Mouse (Mus musculus): ENCODE measurements at regions not wholly inside any gene's neighbourhood (a gene's known extent, or its start where the extent isn't known, plus 50 kb on each side); places are given as distances from the start of the nearest gene placed in this dataset.

DNA sequence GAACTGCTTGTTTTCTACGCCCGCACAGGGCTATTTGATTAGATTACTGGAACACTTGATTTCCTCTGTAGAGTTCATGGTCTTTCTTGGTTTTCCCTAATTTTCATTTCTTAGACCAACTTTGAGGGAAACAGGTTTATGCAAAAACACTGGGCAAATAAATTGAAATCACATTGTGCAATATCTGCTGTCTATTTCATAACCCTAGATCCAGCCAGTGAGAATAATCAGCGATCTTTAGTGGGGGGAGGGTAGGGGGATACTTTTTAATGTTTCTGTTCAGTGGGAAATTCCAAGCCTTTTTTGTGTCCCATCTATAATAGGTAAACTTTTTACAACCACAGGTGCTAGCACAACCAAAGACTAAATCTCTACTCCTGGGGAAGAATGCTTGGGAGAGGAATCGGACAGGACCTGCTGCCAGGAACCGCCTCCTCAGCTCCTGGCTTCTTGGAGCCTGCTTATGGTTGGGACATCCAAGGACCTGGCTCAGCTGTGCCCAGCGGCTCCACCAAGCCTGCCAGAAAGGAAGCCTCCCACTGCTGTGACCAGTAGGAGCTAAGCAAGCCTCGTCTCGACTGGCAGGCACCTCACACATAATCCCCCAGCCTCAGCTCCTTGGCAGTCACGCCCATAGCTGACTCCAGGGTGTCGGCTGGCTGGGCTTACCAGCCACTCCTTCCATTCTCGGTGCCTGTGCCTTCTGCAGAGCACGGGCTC lies 80.8 kb upstream of the Irs2 start:
- TF ChIP-seq CTCF (IDR thresholded peaks at IDR 0.05; ENCODE audit: low read depth) (no peak), EP300 (IDR thresholded peaks at IDR 0.05; ENCODE audit: low read depth) (no peak)
